Mouse (Mus musculus) adrenal gland, postnatal 4 days (tissue): ENCODE measurements around the gene Dlg1. TPM values are rescaled to one million over a fixed set of nuclear protein-coding genes. Genes with fewer than 3 reads are reported as not detected.

Experiments
- DNase-seq, 2 experiments: peaks; one replicate each; pipeline ENCODE4 v3.0.0; 2021 to 2022; ENCODE audit warnings: low spot score in 2 of 2, mixed read lengths in 2 of 2
- long read RNA-seq, 2 experiments: library from polyadenylated mRNA; stranded (forward); transcript quantifications; one replicate each; pipeline ENCODE4 v2.0.0; 2021
- total RNA-seq, 2 experiments: library from RNA; stranded (reverse); gene quantifications; 2 replicates each; pipeline ENCODE4 v1.2.3; 2021

Dlg1 gene
- total RNA-seq: 10 to 100 TPM; 65.4 to 78.0 TPM
- long read RNA-seq, experiment 1, full-length matches to known transcripts: 3 of 16 reads
- long read RNA-seq, experiment 1, partial matches to known transcripts: 2 of 16 reads
- long read RNA-seq, experiment 1, other reads (novel, unspliced or antisense): 11 of 16 reads
- long read RNA-seq, experiment 2, full-length matches to known transcripts: 21 of 53 reads
- long read RNA-seq, experiment 2, partial matches to known transcripts: 10 of 53 reads
- long read RNA-seq, experiment 2, other reads (novel, unspliced or antisense): 22 of 53 reads

DNA sequence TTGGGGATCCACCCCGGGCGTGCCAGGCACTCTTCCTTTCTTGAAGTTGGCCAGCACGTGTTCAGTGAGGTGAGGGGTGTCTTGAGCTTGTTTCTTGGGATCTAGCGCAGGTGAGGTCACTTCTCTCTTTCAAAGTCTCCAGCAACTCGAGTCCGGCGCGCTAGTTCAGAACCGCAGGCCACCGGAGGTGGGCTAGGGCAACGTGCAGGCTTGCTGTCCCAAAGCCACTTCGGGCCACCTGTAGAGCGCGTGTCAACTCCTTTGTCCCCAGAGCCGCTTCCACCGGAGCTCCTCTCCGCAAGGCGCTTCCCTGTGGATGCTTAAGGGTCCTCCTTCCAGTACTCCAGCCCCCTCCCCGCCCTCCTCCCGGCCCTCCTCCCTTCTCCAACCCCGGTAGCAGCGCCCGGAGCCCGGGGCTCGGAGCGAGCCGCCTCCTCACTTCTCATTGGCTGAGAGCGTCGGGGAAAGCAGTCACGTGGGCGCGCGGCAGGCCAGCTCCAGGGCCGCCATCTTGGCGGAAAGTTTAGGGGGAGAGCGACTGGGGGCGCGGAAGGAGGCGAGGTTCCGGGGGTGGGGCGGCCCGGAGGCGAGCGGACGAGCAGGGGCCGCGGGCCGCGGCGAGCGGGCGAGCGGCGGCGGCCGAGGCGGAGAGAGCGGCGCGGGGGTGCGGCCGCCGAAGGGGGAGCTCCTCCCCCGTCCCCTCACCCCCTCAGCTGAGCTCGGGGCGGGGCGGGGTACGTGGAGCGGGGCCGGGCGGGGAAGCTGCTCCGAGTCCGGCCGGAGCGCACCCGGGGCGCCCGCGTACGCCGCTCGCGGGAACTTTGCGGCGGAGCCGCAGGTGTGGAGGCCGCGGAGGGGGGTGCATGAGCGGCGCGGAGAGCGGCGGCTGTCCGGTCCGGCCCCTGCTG, at the start of gene Dlg1:
Gene Dlg1, plus strand, starts transcription at position 65 of the 908 bp plus-strand sequence.
- peak; percentile 63 to 81 for DNase-seq

- no peak for DNase-seq
Observed at GRCm38 (mm10) chr16:31616382-31616781, 46.9 kb upstream of the Dlg1 start.

- no peak for DNase-seq
Observed at GRCm38 (mm10) chr16:31617128-31617527, 46.1 kb upstream of the Dlg1 start.

GRCm38 (mm10) chr16:31617823-31618371, 45.3 kb upstream of the Dlg1 start:
- no peak for DNase-seq

DNA sequence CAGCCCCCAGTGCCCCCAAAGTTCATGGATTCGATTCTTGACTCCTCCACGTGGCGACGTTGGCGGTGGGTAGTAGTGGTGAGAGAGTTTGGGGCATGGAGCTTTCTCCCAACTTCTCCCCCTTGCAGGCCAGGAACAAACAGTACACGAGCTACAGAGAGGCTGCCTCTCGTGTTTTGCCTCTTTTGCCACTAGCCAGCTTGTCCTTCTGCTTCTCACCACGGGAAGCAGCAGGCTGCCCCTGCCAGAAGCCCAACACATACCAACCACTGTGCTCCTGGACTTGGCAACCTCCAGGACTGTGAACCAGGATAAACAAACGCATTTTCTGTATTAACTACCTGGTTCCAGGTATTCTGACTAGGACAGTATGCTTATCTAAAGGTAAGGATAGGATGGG, 44.6 kb upstream of the Dlg1 start:
- no peak for DNase-seq

- DNase-seq: no peak
Observed at GRCm38 (mm10) chr16:31619675-31620335, 43.4 kb upstream of the Dlg1 start.

- no peak for DNase-seq
Observed at GRCm38 (mm10) chr16:31622356-31622755, 40.9 kb upstream of the Dlg1 start.

- no peak for DNase-seq
Observed at GRCm38 (mm10) chr16:31623136-31623535, 40.1 kb upstream of the Dlg1 start.

DNA sequence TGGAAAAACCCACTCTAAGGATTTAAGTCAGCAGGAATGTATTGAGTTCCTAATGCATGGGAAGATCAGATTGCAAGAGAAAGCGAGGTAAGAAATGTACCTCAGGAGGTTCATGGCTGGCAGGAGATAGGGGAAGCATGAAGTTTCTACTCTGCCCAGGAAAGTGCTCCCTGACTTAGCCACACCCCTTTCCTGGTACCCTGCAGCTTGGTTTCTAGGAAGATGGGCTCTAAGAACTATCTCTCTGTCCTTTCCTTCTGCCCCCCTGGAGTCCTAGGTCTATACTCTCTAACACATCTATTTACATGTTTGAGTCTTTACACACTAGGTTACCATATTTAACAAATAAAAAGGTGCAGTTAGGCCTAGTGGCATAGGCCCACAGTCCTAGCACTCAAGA, 38.5 kb upstream of the Dlg1 start:
- DNase-seq: no peak

DNA sequence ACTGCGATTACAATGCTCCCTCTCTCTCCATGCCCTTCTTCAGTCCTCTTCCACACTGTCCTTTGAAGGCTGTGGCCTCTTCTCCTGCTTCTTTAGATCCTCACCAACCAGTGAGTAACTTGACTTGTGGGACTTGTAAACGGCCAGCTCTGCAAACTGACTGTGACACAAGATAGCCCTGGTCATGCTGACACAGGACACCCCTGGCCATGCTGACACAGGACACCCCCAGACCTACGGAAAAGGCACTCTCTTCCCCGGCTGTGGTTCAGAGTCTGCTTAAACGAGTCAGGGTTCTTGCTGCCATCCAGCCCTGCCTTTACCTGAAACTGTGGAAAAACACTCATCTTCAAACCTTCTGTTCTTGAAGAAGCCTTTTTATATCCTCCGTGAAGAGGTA, 36.9 kb upstream of the Dlg1 start:
- DNase-seq: no peak

DNA sequence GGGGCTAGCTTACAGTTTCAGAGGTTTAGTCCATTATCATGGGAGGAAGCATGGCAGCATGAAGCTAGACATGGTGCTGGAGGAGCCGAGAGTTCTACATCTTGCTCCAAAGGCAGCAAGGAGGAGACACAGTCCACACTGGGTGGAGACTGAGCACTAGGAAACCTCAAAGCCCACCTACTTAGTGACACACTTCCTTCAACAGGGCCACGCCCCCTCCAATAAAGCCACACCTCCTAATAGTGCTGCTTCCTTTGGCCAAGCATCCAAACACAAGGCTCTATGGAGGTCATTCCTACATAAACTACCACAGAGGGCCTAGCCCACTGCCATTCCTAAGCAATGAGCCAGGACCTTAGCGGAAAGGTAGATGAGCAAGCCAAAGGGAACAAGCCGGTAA, 32.9 kb upstream of the Dlg1 start:
- no peak for DNase-seq

DNA sequence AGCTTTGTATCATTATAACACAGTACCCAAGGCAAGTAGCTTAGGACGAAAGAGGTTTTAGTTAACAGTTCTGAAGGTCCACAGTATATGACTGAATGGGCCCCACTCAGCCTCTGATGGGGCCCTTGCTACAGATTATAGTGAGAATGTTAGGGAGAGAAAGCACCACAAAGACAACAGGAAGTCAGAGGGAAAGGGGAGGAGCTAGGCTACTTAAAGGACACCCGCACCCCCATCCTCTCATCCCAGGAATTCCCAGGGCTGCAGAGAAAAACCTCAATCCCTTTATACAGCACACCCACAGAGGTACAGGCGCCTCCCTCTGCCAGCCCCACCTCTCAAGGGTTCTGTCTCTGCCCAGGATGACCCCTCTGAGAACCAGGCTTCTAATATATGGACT, 32.2 kb upstream of the Dlg1 start:
- DNase-seq: no peak

GRCm38 (mm10) chr16:31634371-31634770, 28.9 kb upstream of the Dlg1 start:
- no peak for DNase-seq

DNA sequence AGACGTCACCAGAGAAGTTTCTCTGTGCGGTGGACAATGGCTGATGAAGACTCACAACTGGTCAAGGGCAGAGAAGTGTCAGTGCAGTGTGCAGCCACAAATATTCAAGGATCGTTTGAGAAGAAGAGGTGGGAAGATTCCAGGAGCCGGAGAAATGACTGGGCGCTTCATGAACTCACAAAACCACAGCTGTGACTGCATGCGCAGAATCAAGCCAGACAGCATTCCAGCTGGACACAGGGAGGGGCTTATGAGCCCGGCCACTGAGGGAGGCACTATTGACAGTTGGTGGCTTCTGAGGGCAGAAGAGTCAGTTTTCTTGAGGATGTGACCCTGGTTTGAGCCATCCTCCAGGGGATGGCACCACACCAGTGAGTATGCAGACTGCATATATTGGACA, 24.9 kb upstream of the Dlg1 start:
- DNase-seq: no peak

DNA sequence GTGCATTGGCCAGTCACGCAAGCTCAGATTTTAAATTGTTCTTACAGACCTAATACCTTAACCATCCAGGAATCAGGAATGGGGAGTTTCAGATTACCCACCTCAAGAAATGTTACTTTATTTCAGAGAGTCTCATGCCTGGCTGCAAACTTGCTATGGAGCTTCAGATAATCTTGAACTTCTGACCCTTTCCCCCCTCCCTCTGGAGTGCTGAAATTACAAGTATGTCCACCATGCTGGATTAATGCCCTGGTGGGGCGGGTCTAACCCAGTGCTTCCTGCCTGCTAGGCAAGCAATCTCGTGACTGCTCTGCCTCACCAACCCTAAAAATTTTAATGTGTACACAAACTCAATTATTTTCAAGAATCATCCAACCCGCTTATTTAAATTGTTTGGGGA, 23.3 kb upstream of the Dlg1 start:
- DNase-seq: no peak

GRCm38 (mm10) chr16:31641776-31642175, 21.5 kb upstream of the Dlg1 start:
- no peak for DNase-seq

DNA sequence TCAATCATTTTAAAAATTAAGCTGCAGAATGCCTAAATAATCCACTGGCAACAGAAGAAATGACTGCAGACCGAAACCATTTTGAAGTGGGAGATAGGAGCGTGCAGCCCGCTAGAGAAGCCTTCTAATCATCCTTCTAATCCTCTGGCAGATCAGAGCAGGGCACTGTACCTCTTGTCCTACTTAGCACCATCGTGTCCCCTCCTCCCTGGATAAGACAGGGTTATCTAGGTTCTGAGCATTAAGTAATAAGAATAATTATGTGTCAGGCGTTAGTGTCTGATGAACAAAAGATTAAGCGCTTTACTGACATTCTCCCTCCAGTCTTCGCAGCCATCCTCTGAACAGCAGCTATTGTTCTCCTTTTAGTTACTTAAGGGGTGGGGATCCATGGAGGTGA, 16.0 kb upstream of the Dlg1 start:
- no peak for DNase-seq

- DNase-seq: no peak
Observed at GRCm38 (mm10) chr16:31650788-31651187, 12.5 kb upstream of the Dlg1 start.

- DNase-seq: no peak
Observed at GRCm38 (mm10) chr16:31651541-31651940, 11.7 kb upstream of the Dlg1 start.

GRCm38 (mm10) chr16:31652115-31652843, 11.0 kb upstream of the Dlg1 start:
- DNase-seq: no peak

- DNase-seq: no peak
Observed at GRCm38 (mm10) chr16:31653616-31654015, 9.6 kb upstream of the Dlg1 start.
